Mouse (Mus musculus) B cell, adult 2 months (primary cell): ENCODE measurements around the gene Gm20422.

Source experiments
- DNase-seq, 2 experiments: peaks; one replicate each; pipeline ENCODE4 v3.0.0; 2022

Gm20422 gene

DNA sequence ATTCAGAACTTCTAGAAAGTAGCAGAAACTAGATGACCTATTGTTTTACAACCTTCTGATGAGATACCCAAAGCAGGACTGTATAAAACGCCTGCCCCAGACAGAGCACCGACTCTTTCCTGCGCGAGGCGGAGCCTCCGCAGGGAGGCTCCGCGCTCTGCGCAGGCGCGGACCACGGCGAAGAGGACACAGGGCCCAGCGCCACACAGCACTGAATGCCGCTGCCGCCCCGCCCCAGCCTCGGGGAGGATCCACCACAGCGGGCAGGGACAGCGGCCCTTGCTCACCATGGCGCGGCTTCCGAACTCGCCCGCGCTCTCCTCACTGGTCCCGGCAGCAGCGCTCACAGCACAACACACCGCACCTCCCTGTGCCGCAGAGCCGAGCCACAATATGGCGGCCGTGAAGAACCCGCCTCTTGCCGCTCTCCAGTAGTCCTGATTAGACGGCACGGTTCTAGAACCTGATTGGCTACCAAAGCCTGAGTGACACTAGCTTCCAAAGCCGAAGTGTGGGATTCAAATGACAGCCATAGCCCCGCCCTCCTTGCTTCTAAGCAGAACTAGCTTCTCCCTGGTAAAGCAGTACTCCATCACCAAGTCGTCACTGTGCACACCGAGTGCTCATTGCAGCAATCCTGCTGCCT, at the start of gene Gm20422:
Gm20422 (minus strand) TSS at position 384 of the 646 bp plus-strand sequence.
- peak; percentile 83 to 87 for DNase-seq

DNA sequence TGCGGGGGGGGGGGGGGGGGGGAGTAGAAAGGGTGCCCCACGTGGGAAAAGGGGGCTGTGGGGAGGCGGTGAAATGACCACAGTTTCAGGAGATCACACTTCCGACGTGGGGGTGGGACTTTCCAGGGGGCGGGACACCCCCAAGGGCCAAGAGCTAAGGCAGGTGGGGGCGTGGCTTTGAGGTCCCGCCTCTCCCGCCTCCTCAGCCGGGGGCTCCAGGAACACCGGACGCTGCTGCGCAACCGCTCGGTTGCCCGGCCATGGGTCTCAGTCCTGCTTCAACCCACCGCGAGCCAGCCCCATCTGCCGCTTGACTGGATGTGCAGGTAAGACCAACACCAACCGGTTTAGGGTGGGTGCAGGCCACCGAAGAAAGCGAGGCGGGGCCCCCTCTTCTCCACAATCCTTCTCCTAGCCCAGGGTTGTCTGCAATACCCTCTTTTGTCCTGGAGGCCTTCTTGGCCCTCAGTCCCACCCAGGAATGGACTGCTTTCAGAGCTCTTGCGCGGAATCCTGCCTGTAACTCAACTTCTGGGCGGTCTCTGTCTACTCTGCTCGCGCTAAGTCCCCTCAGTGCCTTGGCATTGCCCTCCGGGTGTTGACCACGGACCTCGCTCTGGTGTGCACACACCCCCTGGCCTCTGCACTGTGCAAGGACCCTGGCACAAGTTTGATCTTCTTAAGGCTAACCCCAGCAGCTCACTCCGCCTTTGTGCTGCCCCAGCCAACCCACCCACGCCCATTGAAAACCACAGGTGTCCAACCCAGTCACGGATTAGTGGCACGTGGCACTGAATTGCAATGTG, 47.9 kb upstream of the Gm20422 start, which contains the start of gene Lpar2:
Lpar2 (plus strand) TSS at position 44 of the 806 bp plus-strand sequence.
- peak; percentile 67 for DNase-seq

DNA sequence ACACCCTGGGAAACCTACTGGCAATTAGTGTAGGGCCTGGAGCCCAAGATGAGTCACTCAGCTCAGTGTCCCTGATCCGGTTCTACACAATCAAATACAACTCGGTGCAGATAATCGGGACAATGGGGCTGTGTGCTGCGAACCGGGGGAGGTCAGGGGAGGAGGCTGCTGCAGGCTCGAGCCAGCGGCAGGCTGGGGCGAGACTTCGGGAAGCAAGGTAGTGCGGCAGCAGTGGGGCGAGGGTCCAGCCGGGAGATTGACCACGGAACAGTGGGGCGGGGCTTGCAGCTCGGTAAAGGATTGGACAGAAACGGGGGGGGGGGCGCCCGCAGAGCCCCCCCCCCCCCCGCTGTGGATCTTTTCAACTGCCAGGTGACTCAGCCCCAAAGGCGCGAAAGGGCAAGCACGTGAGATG, 47.3 kb upstream of the Gm20422 start:
- DNase-seq = peak in 1 of 2 experiments; percentile 17

DNA sequence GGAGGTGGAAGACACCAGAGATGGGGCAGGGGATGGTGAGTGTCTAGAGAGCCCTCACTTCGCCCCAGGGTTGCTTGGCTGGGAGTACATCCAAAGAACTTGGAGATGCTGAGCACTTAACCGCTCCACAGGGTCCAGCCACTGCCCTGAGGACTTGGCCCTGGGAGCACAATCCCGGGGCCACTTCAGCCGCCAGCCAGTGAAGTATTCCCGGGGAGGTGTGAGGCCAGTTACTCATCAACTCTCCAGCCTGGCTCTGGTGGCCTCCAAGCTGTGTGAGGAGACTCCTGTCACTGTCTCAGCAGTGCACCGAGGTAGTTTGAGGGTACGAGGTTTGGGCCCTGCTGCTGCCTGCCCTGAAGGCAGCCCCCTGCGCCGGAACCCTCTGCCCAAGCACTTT, 45.8 kb upstream of the Gm20422 start:
- DNase-seq = no peak

DNA sequence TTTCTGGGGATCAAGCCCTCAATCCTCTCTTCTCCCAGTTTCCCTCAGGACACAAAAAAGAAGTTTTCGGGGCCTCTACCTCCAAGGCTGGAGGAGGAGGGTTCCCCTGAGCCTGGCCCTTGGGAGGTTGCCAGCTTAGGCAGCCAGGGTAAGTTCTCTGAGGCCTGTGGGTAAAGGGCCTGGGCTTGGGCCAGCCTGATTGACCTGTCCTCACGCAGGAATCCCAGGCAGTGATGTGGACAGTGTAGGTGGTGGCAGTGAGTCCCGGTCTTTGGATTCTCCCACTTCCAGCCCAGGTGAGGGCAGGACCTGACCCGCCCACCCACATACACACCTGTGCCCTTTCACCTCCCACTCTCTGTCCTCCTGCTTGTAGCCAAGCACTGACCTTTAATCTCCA, 40.7 kb upstream of the Gm20422 start:
- no peak for DNase-seq

DNA sequence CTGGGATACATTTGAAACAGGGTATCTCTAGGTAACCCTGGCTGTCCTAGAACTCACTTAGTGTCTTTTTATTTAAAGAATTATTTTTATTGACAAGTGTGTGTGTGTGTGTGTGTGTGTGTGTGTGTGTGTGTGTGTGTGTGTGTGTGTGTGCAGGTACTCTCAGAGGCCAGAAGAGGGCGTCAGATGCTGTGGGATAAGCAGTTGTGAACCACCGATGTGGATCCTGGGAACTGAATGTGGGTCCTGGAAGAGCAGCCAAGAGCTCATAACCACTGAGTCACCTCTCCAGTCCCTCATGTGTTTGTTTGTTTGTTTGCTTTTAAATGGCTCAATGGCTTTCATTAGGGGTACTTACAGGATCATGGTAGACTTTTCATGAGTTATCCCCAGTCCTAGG, 40.2 kb upstream of the Gm20422 start:
- DNase-seq = no peak

DNA sequence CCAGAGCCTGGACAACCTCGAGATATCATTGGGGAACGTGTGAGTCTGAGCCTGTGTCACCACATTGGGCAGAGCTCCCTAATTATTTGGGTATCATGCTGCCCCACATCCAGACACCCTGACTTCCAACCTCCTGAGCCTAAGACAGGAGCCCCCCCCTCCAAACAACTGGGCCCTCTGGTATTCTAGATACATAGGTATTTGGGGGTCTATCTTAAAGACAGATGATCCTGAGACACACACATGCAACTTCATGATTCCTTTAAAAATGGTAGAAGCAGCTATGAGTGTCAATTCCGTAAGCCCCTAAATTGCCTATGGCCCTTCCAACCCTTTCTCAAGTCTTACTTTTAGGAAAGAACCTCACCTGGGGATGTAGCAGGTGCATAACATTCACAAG, 35.1 kb upstream of the Gm20422 start:
- no peak for DNase-seq

DNA sequence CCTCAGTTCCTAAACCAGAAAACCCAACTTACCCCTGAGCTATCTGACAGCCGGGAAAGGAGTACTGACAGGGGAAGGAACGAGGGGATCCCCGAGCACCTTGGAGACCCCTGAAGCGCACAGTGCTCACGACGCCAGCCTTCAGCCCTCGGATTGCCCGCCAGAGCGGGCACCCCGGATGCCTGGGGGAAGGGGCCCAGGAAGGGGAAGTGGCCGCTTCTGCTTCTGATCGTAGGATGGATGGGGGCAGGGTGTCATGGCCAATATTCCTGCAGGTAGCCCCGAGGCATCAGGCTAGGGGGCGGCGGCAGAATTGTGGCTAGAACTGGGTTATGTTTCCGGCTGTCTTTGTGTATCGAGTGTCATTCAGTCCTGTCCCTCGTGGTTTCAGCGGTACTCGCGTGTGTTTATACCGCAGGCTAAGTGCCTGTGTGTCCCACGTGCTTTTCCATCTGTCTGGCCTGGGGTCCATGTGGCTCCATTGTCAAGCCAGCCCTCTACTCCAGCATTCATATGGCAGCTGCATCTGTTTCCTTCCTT, 34.2 kb upstream of the Gm20422 start:
- peak; percentile 78 for DNase-seq

DNA sequence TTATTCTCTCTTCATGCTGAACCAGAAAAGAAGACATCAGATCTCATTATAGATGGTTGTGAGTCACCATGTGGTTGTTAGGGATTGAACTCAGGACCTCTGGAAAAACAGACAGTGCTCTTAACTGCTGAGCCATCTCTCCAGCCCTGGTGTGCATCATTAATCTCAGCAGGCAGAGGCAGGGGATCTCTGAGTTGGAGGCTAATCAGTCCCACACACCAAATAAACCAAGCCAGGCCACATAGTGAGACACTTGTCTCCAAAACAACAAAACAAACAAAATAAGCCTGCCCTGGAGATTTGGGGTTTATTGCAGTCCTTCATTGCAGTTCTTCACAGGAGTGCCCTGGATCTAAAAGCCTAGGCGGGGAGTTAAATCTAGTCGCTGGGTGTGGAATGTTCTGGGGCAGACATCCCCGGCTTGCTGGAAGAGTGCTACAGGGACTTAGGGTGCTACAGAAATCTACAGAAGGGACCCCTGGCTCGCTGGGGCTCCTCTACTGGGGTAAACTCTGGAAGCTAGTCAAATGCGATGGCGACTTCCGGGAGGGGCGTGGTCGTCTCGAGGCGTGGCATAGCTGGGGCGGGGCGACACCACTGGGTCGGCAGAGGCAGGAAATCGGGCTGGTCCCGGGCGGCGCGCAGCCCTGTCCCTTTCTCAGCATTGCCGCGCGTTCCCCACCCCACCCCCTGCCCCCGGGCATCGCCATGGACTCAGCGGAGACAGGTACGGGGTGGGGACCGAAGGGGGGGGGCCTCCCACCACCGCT, 33.6 kb upstream of the Gm20422 start, which contains the start of gene Gmip:
Gmip (plus strand) TSS at position 586 of the 770 bp plus-strand sequence.
- peak; percentile 96 to 97 for DNase-seq

DNA sequence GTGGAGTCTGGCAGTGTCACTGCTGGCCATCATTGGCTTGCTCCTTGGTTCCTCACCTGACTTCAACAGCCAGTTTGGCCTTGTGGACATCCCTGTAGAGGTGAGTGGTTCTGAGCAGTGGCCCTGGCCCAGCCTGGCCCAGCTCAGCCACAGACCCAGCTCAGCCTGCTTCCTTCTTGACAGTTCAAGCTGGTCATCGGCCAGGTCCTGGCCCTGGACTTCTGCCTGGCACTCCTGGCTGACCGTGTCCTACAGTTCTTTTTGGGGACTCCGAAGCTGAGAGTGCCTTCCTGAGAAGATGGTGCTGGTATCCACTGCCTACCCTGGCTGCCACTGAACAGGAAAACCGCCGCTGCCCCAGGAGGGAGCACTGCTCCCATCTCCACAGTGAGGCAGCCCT, 32.5 kb upstream of the Gm20422 start:
- no peak for DNase-seq

DNA sequence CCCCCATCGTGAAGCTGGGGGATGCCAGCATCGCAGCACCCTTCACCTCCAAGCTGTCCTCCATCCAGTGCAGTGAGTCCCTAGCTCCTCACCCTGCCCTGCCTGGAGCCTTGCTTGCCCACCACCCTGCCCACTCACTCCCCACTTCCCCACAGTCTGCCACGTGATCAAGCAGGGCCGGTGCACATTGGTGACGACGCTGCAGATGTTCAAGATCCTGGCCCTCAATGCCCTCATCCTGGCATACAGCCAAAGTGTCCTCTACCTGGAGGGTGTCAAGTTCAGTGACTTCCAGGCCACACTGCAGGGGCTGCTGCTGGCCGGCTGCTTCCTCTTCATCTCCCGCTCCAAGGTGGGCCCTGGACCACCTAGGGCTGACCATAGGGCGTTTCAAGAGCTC, 30.8 kb upstream of the Gm20422 start:
- no peak for DNase-seq

DNA sequence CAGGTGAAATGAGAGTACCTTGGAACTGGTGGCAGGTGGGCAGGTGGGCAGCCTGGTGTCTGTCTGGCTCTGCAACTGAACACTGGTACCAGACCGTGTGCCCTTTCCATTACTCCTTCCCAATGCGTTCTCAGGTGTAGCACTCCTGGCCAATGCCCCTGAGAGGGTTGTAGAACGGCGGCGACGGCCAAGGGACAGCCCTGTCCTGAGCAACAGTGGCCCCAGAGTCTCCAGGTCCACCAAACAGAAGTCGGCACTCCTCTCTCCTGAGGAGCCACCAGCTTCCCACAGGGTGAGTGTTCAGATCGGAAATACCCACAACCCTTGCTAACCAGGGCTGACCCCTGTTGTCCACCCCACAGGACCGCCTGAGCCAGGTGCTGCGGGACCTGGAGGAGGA, 30.4 kb upstream of the Gm20422 start:
- no peak for DNase-seq

DNA sequence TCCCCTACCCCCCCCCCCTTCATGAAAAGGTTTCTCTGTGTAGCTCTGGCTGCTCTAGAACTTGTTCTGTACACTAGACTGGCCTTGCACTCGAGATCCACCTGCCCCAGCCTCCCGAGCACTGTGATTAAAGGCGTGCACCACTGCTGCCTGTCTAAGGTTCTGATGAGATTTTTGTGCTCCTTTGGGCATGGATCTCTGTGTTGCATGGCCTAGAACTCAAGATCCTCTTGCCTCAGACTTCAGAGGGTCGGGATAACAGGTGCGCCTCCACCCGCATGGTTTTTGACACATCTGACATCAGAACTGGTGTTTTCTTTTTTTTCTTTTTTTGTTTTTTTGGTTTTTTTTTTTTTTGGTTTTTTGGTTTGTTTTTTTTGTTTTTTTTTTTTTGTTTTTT, 29.9 kb upstream of the Gm20422 start:
- no peak for DNase-seq

DNA sequence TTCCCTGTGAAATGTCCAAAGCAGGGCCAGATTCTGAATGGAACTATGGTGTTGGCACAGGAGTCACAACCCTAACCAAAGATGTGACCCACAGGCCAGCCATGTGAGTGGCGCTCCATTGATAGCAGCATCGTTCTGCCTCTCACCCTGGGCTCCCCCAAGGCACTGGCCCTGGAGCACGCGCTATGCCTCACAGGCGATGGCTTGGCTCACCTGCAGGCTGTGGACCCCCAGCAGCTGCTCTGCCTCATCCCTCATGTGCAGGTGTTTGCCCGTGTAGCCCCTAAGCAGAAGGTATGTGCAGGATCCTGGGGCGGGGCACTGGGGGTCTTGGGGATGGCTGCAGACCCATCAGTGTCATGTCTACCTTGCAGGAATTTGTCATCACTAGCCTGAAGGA, 28.7 kb upstream of the Gm20422 start:
- DNase-seq = no peak

DNA sequence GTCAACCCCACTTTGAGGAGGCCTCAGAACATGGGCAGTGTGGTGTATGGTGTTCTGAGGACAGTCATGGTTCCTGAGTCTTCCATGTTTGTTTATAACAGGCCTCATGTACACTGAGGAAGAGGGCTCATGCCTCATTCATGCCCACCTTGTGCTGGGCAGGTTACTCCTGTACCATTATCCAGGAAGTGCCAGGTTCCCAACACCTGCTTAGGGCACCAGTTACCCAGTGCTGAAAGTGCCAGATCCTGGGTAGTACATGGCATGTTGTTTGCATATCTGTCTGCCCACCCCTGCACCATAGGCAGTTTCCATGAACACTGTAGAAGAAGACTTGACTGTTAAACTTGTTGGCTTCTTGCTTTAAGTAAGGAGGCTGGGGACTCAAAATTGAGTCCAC, 27.5 kb upstream of the Gm20422 start:
- DNase-seq = no peak

DNA sequence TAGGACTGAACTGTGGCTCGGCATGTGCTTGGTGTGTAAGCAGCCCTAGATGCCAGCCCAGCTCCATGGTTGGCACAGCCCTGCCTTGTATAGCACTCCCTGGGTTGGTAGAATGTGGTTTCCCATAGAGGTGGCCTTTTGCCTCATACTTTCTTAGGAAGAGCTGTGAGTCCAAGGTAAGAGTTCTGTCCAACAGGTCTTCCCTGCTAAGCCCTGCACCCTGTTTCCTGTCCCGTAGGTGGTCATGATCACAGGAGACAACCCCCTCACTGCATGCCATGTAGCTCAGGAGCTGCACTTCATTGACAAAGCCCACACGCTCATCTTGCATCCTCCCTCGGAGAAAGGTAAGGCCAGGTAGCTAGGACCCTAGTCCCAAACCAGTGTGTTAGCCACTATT, 27.1 kb upstream of the Gm20422 start:
- no peak for DNase-seq

DNA sequence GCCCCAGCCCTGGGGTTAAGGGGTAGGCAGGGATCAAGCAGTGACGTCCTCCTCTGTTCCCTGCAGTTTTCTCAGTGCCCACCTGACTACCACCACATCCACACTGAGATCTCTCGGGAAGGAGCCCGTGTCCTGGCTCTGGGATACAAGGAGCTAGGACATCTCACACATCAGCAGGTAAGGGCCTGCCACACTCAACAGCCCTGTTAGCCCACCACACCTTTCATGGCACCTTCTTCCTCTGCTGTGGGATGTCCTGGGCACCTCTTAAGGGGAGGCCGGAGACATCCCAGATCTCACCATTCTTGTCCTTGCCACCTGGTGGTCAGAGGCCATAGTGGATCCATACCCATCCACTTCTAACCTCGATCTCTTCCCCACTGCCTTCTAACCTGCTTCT, 25.3 kb upstream of the Gm20422 start:
- DNase-seq = no peak

DNA sequence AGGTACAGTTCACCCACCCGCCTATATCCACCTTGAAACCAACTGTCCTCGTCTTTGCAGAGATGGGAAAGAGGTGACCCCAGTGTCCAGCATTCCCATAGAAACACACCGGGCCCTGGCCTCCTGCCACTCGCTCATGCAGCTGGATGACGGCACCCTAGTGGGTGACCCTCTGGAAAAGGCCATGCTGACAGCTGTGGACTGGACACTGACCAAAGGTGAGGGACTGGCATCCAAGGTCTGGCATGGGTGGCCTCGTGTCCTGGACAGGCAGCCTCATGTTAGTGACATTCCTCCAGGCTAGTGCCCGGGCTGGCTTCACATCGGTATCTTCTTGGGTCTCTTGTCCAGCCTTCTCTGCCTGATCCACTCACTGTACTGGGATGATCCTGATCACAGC, 24.6 kb upstream of the Gm20422 start:
- no peak for DNase-seq

DNA sequence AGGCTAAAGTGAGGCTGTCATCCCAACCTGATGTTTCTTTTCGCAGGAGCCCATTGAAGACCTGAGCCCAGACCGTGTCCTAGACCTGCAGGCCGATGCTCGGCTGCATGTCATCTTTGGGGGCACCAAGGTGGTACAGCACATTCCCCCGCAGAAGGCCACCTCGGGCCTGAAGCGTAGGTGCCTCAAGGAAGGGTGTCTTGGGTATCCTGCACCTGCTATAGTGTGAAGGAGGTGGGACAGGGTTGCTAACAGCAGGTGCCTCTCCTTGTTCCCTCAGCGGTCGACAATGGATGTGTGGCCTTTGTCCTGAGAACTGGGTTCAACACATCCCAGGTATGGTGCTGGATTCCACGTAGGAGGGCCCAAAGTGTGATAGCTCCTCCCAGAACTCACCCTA, 23.0 kb upstream of the Gm20422 start:
- no peak for DNase-seq

DNA sequence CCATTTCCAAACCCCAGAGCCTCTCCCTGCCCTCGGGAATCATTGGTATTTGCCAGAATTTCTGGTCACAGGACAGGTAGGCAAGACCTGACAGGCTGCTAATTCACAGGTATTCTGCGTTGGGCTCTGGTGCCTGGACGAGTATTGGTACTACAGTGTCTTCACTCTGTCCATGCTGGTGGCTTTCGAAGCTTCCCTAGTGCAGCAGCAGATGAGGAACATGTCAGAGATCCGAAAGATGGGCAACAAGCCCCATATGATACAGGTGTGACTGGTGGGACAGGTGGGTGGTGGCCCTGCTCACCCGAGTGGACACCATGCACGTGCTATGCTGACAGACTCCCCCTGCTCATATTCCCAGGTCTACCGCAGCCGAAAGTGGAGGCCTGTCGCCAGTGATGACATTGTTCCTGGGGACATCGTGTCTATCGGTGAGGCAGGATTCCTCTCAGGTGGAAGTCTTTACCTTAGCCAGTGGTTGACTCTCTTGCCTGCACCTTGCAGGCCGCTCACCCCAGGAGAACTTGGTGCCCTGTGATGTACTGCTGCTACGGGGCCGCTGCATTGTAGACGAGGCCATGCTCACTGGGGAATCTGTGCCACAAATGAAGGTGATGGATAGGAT, 22.1 kb upstream of the Gm20422 start:
- no peak for DNase-seq

DNA sequence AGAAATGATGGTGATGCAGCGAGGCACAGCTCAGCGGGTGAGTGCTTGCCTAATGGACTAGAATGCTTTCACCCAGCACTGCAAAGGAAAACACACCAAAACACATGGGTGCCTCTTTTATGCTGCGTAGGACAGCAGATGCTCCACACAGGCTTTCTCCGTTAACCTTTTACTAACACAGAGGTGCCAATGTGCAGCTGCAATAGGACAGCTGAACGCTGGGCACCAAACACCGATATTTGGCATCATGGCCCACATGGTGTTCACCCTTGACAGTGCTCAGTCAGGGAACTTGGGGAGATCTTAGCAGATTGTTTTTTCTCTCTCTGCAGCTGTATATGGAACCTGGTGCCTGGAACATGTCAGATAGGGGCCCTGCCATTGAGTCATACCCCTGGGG, 20.2 kb upstream of the Gm20422 start:
- no peak for DNase-seq

DNA sequence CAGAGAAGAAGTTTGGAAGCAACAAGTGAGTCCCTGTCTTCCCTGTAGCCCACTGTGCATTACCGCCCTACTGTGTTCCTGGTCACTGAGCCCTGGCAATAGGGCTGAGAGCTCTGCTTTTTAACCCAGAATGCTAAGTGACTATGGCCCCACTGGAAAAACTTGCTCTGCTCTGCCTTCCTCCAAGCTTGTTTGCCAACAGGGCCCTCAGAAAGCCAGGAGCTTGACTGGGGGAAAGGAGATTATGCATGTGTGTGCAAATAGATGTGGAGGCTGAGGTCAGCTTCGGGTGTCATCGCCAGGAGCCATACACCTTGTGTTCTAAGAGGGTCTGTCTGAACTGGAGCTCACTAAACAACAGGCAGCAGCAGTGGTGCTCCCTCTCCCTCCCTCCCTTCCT, 19.4 kb upstream of the Gm20422 start:
- DNase-seq = no peak

DNA sequence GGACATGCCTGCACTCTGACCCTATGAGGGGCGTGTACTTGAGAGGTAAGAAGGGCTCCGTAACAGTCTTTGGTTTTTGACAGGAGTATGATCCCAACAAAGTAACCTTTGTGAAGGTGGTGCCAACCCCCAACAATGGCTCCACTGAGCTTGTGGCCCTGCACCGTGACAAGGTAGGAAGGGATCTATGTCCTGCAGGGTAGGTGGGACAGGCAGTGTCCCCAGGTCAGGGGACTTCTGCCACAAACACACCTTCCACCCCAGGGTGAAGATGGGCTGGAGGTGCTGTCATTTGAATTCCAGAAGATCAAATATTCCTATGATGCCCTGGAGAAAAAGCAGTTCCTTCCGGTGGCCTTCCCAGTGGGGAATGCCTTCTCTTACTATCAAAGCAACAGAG, 19.0 kb upstream of the Gm20422 start:
- no peak for DNase-seq
